Mouse (Mus musculus) embryo, embryonic 11 days (tissue): ENCODE measurements around the gene Trim12a.
"Not testable (repeated sequence)": the region's sequence is repeated elsewhere in the genome, so short reads cannot be mapped to it uniquely, and the experiment has no call there.

Source experiments
- DNase-seq: peaks from one replicate; pipeline ENCODE4 v3.0.0-alpha.2; 2015

The Trim12a gene

GRCm38 (mm10) chr7:104315369-104316080, at the start of gene Trim12a:
TSS of gene Trim12a (minus strand) at chr7:104315466.
- not testable (repeated sequence) for DNase-seq

DNA sequence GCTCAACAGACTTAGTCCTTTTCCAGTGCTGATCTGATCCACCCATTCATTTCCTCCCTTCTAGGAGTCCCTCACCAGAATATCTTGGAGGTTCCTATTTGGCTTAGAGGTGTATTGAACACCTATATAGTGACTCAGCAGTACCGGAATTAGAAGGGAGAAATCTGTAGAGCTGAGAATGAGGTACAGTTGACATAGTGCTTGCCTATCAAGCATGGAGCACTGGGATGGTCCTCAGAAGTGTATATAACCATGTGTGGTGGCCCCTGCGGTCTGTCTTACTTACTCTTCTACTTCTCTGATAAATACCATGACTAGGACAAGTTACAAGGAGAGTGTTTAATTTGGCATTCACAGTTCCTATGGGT, 38.3 kb upstream of the Trim12a start:
- no peak for DNase-seq

- peak; percentile 77 for DNase-seq
Measured at GRCm38 (mm10) chr7:104352717-104353599, 37.7 kb upstream of the Trim12a start, which contains the start of gene Trim12c. TSS of gene Trim12c (minus strand) at chr7:104353362.

DNA sequence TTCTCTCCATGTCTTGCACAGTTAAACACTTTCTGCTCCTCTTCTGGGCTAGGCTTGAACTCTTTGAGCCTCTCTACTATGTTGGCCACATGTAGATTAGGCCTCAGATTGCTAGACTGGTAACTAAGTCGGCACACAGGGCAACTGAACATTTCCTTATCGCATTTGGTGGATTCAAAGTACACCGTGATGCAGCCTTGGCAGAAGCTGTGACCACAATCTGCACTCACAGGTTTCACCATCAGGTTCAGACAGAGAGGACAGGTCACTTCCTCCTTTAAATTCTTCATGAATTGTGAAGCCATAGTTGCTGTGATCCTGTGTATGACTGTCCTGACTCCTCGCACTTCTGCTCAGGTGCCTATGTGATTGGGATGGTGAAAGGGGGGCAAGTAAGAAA, 32.8 kb upstream of the Trim12a start:
- DNase-seq, result not testable (repeated sequence)

GRCm38 (mm10) chr7:104340744-104341143, 25.5 kb upstream of the Trim12a start:
- not testable (repeated sequence) for DNase-seq

DNA sequence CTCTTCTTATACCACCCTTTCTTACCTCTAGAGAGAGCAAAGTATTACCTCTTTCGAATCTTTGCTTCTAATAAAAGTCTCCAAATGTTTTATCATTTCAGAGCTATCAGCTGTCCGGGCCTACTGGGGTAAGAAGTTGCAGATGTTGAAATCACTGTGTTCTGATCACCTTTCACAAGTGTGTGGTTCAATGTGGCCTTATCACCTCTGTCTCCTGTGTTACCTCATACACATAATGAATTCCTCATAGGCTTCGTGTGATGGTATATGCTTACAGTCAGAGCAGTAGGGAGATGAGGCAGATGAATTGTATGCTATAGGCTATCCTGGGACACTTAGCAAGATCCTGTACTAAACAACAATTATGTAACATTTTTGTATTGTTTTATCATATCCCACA, 20.3 kb upstream of the Trim12a start:
- not testable (repeated sequence) for DNase-seq

DNA sequence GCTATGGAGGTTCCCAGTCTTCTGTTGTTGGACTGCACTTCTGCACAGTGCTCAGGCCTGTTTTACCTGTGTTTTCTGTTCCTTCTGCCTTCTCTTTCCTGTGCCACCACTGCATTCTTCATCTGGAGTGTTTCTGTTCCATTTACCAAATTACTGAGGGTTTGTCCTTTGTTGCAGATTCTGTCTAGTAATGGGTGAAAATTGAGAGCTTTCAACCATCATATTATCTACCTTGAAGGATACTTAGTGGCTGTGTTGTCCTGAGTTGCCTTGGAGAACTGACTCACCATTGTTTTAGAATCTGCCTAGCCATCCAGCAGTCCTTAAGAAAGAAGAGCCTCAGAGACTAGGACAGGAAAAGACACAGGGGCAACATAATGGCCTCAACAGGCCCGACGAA, 13.9 kb upstream of the Trim12a start, which contains the start of gene Trim34b:
Gene Trim34b, plus strand, starts transcription at position 301 of the 400 bp plus-strand sequence.
- not testable (repeated sequence) for DNase-seq

DNA sequence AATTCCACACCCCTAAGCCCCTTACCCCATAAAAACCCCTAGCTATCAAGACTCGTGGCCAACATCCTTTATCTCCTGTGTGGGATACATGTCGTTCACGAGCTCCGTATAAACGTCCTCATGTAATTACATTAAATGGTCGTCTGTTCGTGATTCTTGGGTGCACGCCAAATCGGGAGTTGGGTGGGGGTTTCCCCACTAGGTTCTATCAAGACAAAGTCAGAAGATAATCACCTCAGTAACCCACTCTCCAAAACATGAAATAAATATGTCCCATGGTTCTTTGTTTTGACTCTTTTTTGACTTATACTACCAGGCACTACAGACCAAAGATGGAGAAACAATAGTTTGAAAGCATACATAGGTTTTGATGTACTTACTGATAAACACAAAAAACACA, 6.8 kb upstream of the Trim12a start:
- no peak for DNase-seq

DNA sequence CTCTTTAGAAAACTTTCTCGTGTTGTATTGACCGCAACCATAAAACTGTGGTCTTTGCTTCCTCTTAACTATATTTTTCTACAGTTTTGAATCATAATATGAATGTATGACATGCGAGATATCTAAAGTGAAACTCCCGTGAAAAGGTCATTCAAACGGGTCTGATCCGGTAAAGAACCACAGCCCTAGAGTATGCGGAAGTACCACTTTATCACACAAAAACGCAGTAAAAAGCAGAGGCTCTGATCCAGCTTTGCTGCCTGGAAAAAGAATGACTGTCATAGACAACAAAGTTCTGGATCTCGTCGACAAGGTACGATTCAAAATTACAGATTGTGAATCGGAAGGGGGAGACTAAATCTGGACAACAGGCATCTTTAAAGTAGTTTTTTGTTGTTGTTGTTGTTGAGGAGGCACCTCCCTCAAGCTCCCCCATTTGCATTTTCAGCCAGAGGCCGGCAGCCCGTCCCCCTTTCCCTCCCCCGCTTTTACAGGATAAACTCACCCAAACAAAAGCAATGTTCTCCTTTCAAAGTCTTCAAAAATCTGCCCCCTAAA, 391 bp downstream of the Trim12a start:
- peak; percentile 8 for DNase-seq

DNA sequence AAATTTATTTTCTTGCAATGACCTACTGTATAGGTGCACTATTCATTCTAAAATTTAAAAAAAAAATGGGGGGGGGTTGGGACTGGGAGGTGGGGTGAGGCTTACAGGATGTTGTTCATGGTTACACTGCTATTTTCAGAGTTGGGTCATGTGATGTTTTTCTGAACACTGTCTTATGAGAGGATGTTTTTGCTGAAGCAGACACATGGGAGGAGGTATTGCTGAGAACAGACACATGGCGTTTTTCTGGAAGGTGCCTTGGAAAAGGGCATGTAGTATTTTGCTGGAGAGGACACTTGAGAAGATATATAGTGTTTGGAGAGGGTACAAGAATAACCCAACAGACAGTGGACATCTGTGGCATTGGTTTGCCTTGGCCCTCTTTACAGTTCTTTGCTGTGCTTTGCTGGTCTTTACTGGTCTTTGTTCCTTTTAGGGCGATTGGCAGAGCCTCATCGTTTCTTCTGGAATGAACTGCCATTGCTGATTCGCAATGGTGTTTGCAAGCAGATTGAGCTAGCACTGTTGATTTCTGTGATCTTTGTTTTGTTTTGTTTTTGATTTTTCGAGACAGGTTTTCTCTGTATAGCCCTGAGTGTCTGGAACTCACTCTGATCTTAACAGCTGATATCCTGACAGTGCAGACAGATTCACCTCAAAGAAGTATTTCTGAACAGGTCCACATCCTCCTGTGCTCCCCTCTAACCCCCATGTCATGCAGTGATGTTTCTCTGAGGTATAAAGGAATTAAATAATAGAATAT, 23.4 kb downstream of the Trim12a start:
- no peak for DNase-seq

GRCm38 (mm10) chr7:104290641-104291040, 24.6 kb downstream of the Trim12a start:
- no peak for DNase-seq

- DNase-seq, result not testable (repeated sequence)
Measured at GRCm38 (mm10) chr7:104287576-104288443, 27.5 kb downstream of the Trim12a start, which contains the start of gene Trim5. TSS of gene Trim5 (minus strand) at chr7:104288094.

DNA sequence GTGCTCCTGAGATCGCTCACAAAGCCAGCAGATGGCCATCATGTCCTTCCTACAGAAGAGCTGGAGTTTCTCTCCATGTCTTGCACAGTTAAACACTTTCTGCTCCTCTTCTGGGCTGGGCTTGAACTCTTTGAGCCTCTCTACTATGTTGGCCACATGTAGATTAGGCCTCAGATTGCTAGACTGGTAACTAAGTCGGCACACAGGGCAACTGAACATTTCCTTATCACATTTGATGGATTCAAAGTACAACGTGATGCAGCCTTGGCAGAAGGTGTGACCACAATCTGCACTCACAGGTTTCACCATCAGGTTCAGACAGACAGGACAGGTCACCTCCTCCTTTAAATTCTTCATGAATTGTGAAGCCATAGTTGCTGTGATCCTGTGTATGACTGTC, 35.9 kb downstream of the Trim12a start:
- DNase-seq, result not testable (repeated sequence)

GRCm38 (mm10) chr7:104265335-104265734, 49.9 kb downstream of the Trim12a start:
- DNase-seq, result not testable (repeated sequence)

DNA sequence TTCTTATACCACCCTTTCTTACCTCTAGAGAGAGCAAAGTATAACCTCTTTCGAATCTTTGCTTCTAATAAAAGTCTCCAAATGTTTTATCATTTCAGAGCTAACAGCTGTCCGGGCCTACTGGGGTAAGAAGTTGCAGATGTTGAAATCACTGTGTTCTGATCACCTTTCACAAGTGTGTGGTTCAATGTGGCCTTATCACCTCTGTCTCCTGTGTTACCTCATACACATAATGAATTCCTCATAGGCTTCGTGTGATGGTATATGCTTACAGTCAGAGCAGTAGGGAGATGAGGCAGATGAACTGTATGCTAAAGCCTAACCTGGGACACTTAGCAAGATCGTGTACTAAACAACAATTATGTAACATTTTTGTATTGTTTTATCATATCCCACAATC, 54.9 kb downstream of the Trim12a start:
- DNase-seq, result not testable (repeated sequence)
